Mouse (Mus musculus): ENCODE data around the gene Cnn3. TPM values are rescaled to one million over a fixed set of nuclear protein-coding genes. Genes with fewer than 3 reads are reported as not detected.
A peak's percentile ranks its signal among the peaks of the same experiment; 100 is the strongest.

Gene Cnn3
- polyA plus RNA-seq, 1 experiment from 2014 or later = 695 TPM

DNA sequence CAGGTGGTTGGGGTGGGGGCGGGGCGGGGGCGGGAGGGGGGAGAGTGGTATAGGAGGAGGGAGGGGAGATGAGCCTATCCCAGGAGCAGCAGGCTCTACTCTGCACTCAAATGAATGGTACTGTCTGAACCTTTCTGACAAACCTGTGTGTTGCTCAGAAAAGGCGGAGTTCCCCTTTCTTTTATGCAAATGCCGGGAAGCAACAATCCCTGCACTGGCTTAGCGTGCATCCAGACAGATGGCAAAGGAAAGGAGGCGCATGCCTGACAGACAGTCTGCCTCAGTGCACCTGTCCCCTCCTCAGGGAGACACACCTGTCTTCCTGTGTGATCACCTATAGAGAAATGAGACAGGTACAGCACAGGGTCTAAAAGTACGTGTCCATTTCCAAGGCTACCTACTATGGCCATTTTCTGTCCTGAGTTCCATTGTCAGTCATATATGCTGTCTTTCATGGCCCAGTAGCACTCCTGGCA lies 54.7 kb downstream of the Cnn3 start:
- Histone ChIP-seq H3K4me1 (ENCODE audit: control insufficient read depth, insufficient read depth, low read length) (peaks cover 6% of the 10 kb centered on the region; the same call in 1 of the 2 replicates), H3K9ac (replicated peaks; ENCODE audit: low read depth, low read length) (no peak overlapping the region), H3K36me3 (ENCODE audit: control insufficient read depth, insufficient read depth, low read length) (no peaks in the 10 kb centered on the region), H3K4me3 (ENCODE audit: low read depth, low read length) (no peak overlapping the region), H3K27ac (ENCODE audit: low read length) (no peak overlapping the region), H3K4me2 (replicated peaks; ENCODE audit: low read depth, low read length) (no peak overlapping the region), H3K27me3 (ENCODE audit: control insufficient read depth, insufficient read depth, low read length) (no peaks in the 10 kb centered on the region), H3K9me3 (ENCODE audit: control insufficient read depth, low read depth, low read length) (no peaks in the 10 kb centered on the region)
- 56% methylated on average over 8 of the region's 8 CpGs for WGBS
- no peak for ATAC-seq (ENCODE audit: insufficient number of reproducible peaks, insufficient read depth, low FRiP score, low read depth)

DNA sequence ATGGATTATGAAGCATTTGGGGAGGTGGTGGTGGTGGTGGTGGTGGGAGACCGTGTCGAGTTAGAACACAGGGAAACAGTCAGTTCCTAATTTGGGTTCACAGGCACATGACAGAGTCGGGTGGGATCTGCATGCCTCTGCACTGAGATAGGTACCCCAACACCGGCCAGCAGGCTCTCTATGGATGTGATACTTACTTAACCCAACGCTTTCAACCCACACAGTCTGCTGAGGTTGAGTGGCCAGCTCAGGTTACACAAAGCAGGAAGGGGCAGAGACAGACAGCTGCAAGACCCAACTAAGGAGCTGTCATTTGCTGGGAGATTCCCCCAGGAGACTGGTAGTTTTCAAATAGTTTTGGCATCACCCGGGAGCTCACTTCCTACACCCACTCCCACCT lies 55.3 kb downstream of the Cnn3 start:
- WGBS = 34% methylated on average over 6 of the region's 6 CpGs
- no peak overlapping the region for H3K4me3 ChIP-seq (ENCODE audit: low read depth, low read length)
- H3K36me3 ChIP-seq (ENCODE audit: control insufficient read depth, insufficient read depth, low read length) = no peaks in the 10 kb centered on the region
- no peak overlapping the region for H3K4me2 ChIP-seq (replicated peaks; ENCODE audit: low read depth, low read length)
- ATAC-seq (ENCODE audit: insufficient number of reproducible peaks, insufficient read depth, low FRiP score, low read depth) = no peak
- H3K9me3 ChIP-seq (ENCODE audit: control insufficient read depth, low read depth, low read length) = no peaks in the 10 kb centered on the region
- H3K4me1 ChIP-seq (ENCODE audit: control insufficient read depth, insufficient read depth, low read length) = peaks cover 6% of the 10 kb centered on the region; the same call in 1 of the 2 replicates
- no peak overlapping the region for H3K9ac ChIP-seq (replicated peaks; ENCODE audit: low read depth, low read length)
- H3K27ac ChIP-seq (ENCODE audit: low read length) = no peak overlapping the region
- H3K27me3 ChIP-seq (ENCODE audit: control insufficient read depth, insufficient read depth, low read length) = no peaks in the 10 kb centered on the region

DNA sequence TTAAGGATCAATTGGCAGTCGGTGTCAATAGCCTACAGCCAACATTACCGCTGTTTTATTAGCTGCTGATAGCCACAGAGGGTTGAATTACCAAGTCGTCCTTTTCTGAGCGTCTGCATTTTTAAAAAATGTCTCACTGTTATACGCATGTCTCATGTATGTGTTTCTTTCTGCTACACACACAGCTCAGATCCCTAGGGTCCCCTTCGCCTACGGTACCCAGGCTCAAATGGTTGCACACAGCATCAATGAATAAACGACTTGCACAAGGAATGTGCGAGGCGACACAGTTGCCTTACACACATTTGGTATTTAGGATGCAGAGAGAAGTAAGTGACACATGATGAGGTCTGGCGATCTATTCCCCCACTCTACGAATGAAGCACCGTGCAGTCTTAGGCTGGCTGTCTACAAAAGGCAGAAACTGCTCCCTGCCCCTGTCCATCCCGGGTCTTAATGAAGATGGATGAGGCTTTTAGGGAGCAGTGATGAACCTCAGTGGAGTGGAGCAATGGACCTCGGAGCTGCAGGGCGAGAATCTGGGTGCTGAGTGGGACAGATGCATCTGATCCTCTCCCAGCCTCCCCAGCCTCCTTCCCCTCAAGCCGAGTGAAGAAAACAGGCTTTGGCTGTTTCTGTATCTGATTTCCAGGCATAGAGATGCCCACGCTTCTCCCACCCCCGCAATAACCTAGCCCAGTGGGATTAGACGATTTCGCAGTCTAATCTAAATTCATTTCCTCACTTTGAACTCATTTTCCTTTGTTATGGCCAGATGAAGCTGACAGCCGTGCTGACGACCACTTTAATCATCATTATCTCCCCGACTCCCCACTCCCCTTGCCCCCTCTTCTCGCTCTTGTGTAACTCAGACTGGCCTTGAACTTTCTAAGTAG lies 57.2 kb downstream of the Cnn3 start:
- no peak for ATAC-seq (ENCODE audit: insufficient number of reproducible peaks, insufficient read depth, low FRiP score, low read depth)
- H3K27me3 ChIP-seq (ENCODE audit: control insufficient read depth, insufficient read depth, low read length) = no peaks in the 10 kb centered on the region
- no peak overlapping the region for H3K4me2 ChIP-seq (replicated peaks; ENCODE audit: low read depth, low read length)
- H3K27ac ChIP-seq (ENCODE audit: low read length) = no peak overlapping the region
- WGBS = 39% methylated on average over 25 of the region's 25 CpGs
- H3K36me3 ChIP-seq (ENCODE audit: control insufficient read depth, insufficient read depth, low read length) = no peaks in the 10 kb centered on the region
- H3K9ac ChIP-seq (replicated peaks; ENCODE audit: low read depth, low read length) = 0 out of 2 replicates have a peak overlapping the region, but pooled peaks have one; percentile 3
- H3K4me1 ChIP-seq (ENCODE audit: control insufficient read depth, insufficient read depth, low read length) = peaks cover 6% of the 10 kb centered on the region; the same call in 1 of the 2 replicates
- no peaks in the 10 kb centered on the region for H3K9me3 ChIP-seq (ENCODE audit: control insufficient read depth, low read depth, low read length)
- H3K4me3 ChIP-seq (ENCODE audit: low read depth, low read length) = no peak overlapping the region

DNA sequence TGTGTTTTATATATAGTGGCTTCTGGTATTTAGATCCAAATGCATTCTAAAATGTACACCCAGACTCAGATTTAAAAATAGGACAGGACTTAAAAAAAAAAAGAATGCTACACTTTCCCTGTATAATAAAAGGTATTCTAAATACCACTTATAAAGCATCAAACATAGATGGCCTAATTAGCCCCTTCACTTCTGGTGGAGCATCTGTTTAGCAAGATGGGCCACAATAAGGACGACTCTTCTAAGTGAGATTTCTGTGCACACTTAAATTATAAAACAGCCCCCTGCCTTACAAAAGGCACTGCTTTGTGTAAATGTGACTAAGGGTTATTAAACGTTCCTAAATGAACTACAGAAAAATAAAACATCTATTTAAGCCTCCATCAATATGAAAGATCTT lies 58.9 kb downstream of the Cnn3 start:
- peaks cover 15% of the 10 kb centered on the region; the same call in 1 of the 2 replicates for H3K4me1 ChIP-seq (ENCODE audit: control insufficient read depth, insufficient read depth, low read length)
- no peaks in the 10 kb centered on the region for H3K9me3 ChIP-seq (ENCODE audit: control insufficient read depth, low read depth, low read length)
- 67% methylated on average over 2 of the region's 2 CpGs for WGBS
- ATAC-seq (ENCODE audit: insufficient number of reproducible peaks, insufficient read depth, low FRiP score, low read depth) = no peak
- no peak overlapping the region for H3K4me3 ChIP-seq (ENCODE audit: low read depth, low read length)
- no peak overlapping the region for H3K27ac ChIP-seq (ENCODE audit: low read length)
- no peaks in the 10 kb centered on the region for H3K36me3 ChIP-seq (ENCODE audit: control insufficient read depth, insufficient read depth, low read length)
- no peak overlapping the region for H3K9ac ChIP-seq (replicated peaks; ENCODE audit: low read depth, low read length)
- no peaks in the 10 kb centered on the region for H3K27me3 ChIP-seq (ENCODE audit: control insufficient read depth, insufficient read depth, low read length)
- no peak overlapping the region for H3K4me2 ChIP-seq (replicated peaks; ENCODE audit: low read depth, low read length)

DNA sequence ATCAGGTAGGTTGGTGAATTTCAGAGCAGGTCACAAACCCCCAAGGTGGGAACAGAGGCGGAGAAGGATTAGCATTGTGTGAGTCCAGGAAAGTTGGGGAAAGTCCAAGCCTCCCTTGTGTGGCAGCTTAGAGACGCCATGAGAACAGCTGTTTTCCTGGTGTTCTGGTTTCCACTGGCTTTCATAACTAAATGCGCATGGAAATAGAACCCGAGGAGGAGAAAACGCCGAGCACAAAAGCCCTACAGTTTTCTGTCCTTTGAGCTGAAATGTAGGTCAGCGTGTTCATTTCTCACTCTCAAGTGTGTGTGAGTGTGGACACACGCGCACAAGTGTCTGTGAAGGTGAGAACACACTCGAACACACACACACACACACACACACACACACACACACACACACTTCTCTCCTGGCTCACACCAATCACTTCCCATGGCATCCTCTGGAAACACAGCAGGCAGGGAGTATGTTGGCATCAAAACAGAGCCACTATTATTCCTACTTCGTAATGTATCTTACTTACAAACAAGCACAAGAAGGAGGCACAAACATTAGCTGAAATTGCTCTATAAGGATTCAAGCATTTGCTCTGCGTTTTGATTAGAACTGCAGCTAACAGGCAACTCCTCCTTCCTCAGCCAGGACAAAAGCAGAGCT lies 63.3 kb downstream of the Cnn3 start:
- ATAC-seq (ENCODE audit: insufficient number of reproducible peaks, insufficient read depth, low FRiP score, low read depth) = no peak

DNA sequence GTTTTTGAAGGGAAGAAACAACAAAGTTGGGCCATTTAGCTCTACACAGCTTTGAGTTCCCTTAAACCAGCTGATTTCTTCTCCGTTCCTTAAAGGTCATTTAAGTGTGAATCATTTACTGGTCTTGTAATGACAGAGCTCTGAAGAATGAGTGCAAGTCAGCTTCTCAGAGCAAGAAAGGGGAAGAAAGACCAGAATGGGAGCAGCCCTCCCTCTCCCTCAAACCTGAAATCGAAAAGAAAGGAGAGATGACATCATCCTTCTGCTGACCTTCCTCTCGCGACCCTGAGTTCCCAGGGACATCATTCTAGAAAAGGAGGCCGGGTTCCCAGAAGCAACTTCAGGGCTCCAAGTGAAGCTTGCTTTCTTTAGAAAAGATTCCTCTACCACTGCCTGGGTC lies 64.6 kb downstream of the Cnn3 start:
- Histone ChIP-seq H3K4me3 (ENCODE audit: low read depth, low read length) (no peak overlapping the region), H3K4me1 (ENCODE audit: control insufficient read depth, insufficient read depth, low read length) (peaks cover 16% of the 10 kb centered on the region; the same call in 1 of the 2 replicates), H3K9me3 (ENCODE audit: control insufficient read depth, low read depth, low read length) (no peaks in the 10 kb centered on the region), H3K27ac (ENCODE audit: low read length) (no peak overlapping the region), H3K36me3 (ENCODE audit: control insufficient read depth, insufficient read depth, low read length) (no peaks in the 10 kb centered on the region), H3K4me2 (replicated peaks; ENCODE audit: low read depth, low read length) (no peak overlapping the region), H3K9ac (replicated peaks; ENCODE audit: low read depth, low read length) (no peak overlapping the region), H3K27me3 (ENCODE audit: control insufficient read depth, insufficient read depth, low read length) (no peaks in the 10 kb centered on the region)
- ATAC-seq (ENCODE audit: insufficient number of reproducible peaks, insufficient read depth, low FRiP score, low read depth) = no peak
- WGBS = 42% methylated on average over 5 of the region's 5 CpGs

More for the DNA sequence above, 63.3 kb downstream of the Cnn3 start:
- Histone ChIP-seq H3K27ac (ENCODE audit: low read length) (no peak overlapping the region), H3K36me3 (ENCODE audit: control insufficient read depth, insufficient read depth, low read length) (no peaks in the 10 kb centered on the region), H3K9me3 (ENCODE audit: control insufficient read depth, low read depth, low read length) (no peaks in the 10 kb centered on the region), H3K9ac (replicated peaks; ENCODE audit: low read depth, low read length) (no peak overlapping the region), H3K4me1 (ENCODE audit: control insufficient read depth, insufficient read depth, low read length) (peaks cover 16% of the 10 kb centered on the region; the same call in 1 of the 2 replicates), H3K4me2 (replicated peaks; ENCODE audit: low read depth, low read length) (no peak overlapping the region), H3K27me3 (ENCODE audit: control insufficient read depth, insufficient read depth, low read length) (no peaks in the 10 kb centered on the region), H3K4me3 (ENCODE audit: low read depth, low read length) (no peak overlapping the region)
- 62% methylated on average over 12 of the region's 12 CpGs for WGBS

DNA sequence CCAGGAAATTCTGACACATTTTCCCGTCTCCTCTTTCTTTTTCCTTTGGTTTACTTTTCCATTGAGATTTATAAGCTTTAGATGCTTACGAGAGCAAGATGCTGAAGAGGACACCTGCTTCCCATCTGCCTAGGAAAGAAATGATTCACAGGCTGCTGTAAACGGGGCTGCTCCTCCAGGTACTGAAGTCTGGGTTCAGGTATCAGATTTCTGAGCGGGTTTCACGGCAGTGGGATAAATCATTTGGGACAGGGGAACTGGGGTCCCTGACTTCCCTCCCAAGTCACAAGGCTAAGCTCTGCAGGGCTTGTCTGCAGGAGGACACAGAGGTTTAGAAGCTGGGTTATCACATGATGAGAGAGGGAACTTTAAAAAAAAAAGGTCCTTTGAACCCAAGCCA lies 65.7 kb downstream of the Cnn3 start:
- no peak overlapping the region for H3K4me2 ChIP-seq (replicated peaks; ENCODE audit: low read depth, low read length)
- no peaks in the 10 kb centered on the region for H3K27me3 ChIP-seq (ENCODE audit: control insufficient read depth, insufficient read depth, low read length)
- no peak overlapping the region for H3K4me3 ChIP-seq (ENCODE audit: low read depth, low read length)
- H3K36me3 ChIP-seq (ENCODE audit: control insufficient read depth, insufficient read depth, low read length) = no peaks in the 10 kb centered on the region
- H3K27ac ChIP-seq (ENCODE audit: low read length) = no peak overlapping the region
- H3K9me3 ChIP-seq (ENCODE audit: control insufficient read depth, low read depth, low read length) = no peaks in the 10 kb centered on the region
- no peak for ATAC-seq (ENCODE audit: insufficient number of reproducible peaks, insufficient read depth, low FRiP score, low read depth)
- peaks cover 16% of the 10 kb centered on the region; the same call in 1 of the 2 replicates for H3K4me1 ChIP-seq (ENCODE audit: control insufficient read depth, insufficient read depth, low read length)
- H3K9ac ChIP-seq (replicated peaks; ENCODE audit: low read depth, low read length) = no peak overlapping the region
- WGBS = 33% methylated on average over 5 of the region's 5 CpGs

DNA sequence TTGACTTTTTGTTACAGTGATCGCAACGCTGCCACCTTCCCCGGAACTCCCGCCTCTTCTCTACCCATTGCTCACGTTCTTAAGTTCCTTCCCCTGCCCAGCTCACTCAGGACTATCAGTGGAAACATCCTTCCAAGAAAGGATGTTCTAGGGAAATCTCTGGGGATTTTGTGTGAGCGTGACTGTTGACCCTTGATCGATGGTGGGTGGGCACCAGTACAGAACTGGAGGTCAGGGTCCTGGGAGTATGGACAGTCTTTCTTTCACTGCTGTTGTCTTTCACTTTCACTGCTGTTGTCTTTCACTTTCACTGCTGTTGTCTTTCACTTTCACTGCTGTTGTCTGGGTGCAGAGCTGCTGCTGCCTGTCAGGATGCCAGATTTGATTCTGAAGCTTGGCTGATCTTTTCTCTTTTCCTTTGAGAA lies 67.7 kb downstream of the Cnn3 start:
- Histone ChIP-seq H3K27ac (ENCODE audit: low read length) (no peak overlapping the region), H3K9me3 (ENCODE audit: control insufficient read depth, low read depth, low read length) (no peaks in the 10 kb centered on the region), H3K4me2 (replicated peaks; ENCODE audit: low read depth, low read length) (no peak overlapping the region), H3K4me1 (ENCODE audit: control insufficient read depth, insufficient read depth, low read length) (peaks cover 16% of the 10 kb centered on the region; the same call in 1 of the 2 replicates), H3K36me3 (ENCODE audit: control insufficient read depth, insufficient read depth, low read length) (no peaks in the 10 kb centered on the region), H3K9ac (replicated peaks; ENCODE audit: low read depth, low read length) (no peak overlapping the region), H3K4me3 (ENCODE audit: low read depth, low read length) (no peak overlapping the region), H3K27me3 (ENCODE audit: control insufficient read depth, insufficient read depth, low read length) (no peaks in the 10 kb centered on the region)
- 84% methylated on average over 7 of the region's 7 CpGs for WGBS
- no peak for ATAC-seq (ENCODE audit: insufficient number of reproducible peaks, insufficient read depth, low FRiP score, low read depth)
